Mouse (Mus musculus): Measurements from ENCODE around the gene Vamp9. TPM values are rescaled to one million over a fixed set of nuclear protein-coding genes. Genes with fewer than 3 reads are reported as not detected.

Gene Vamp9
- polyA plus RNA-seq, 1 experiment from 2014 or later, result 0.40 TPM

DNA sequence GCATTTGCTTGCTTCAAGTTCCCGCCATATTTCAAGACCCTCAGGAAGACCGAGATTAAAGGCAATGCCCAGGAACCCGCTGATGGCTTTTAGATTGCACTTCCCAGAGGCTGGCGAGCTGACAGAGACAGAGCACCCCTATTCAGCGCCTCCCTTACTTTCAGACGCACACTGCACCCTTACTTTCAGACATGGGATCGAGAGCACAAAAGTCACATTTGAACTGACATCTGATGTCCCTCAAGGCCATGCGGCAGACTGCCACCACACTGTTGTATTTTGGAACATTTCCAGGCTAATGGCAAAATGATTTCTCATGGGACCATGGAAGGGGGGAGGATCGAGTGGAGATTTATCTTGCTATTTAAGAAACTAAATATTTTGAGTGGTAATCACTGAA lies 28.5 kb upstream of the Vamp9 start:
- no peak overlapping the region for H3K4me3 ChIP-seq (ENCODE audit: low read length)
- 0 out of 2 replicates have a peak overlapping the region, but pooled peaks have one; percentile 18 for H3K4me2 ChIP-seq (ENCODE audit: low read depth, low read length)
- 47% methylated on average over 9 of the region's 9 CpGs for WGBS
- H3K27me3 ChIP-seq (ENCODE audit: control insufficient read depth, insufficient read depth, low read depth, low read length), result no peaks in the 10 kb centered on the region
- no peaks in the 10 kb centered on the region for H3K36me3 ChIP-seq (ENCODE audit: control insufficient read depth, insufficient read depth, low read length)
- ATAC-seq (ENCODE audit: low read depth), result no peak
- H3K9me3 ChIP-seq (ENCODE audit: control insufficient read depth, low read length), result no peaks in the 10 kb centered on the region; the same call in 1 of the 2 replicates
- H3K9ac ChIP-seq (ENCODE audit: low read length), result no peak overlapping the region
- H3K27ac ChIP-seq (ENCODE audit: low read length), result no peak overlapping the region
- peaks cover 3% of the 10 kb centered on the region; the same call in 1 of the 2 replicates for H3K4me1 ChIP-seq (replicated peaks; ENCODE audit: control insufficient read depth, insufficient read depth, low read length)

DNA sequence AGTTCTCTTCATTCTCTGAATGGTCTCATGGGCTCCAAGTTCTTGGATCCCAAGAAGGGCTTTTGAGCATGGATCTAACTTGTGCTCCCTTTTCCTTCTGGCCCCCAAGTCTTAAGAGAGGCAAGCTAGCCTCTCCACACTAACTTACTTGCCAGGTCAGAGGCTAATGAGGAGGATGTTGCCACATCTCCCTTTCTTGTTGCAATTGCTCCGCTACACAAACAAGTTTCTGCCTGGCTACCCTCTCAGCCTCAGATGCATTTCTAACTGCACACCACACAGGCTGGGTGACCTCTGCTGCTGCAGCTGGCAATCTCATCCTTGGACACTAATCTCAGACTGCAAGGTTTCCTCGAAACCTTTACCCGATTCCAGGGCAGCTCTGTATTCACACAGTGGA lies 23.6 kb upstream of the Vamp9 start:
- H3K27ac ChIP-seq (ENCODE audit: low read length), result no peak overlapping the region
- no peak overlapping the region for H3K9ac ChIP-seq (ENCODE audit: low read length)
- H3K4me1 ChIP-seq (replicated peaks; ENCODE audit: control insufficient read depth, insufficient read depth, low read length), result peaks cover 2% of the 10 kb centered on the region; the same call in 1 of the 2 replicates
- WGBS, result 79% methylated on average over 3 of the region's 3 CpGs
- H3K4me2 ChIP-seq (ENCODE audit: low read depth, low read length), result no peak overlapping the region
- no peak for ATAC-seq (ENCODE audit: low read depth)
- no peaks in the 10 kb centered on the region for H3K36me3 ChIP-seq (ENCODE audit: control insufficient read depth, insufficient read depth, low read length)
- no peak overlapping the region for H3K4me3 ChIP-seq (ENCODE audit: low read length)
- H3K27me3 ChIP-seq (ENCODE audit: control insufficient read depth, insufficient read depth, low read depth, low read length), result no peaks in the 10 kb centered on the region
- no peaks in the 10 kb centered on the region for H3K9me3 ChIP-seq (ENCODE audit: control insufficient read depth, low read length)

DNA sequence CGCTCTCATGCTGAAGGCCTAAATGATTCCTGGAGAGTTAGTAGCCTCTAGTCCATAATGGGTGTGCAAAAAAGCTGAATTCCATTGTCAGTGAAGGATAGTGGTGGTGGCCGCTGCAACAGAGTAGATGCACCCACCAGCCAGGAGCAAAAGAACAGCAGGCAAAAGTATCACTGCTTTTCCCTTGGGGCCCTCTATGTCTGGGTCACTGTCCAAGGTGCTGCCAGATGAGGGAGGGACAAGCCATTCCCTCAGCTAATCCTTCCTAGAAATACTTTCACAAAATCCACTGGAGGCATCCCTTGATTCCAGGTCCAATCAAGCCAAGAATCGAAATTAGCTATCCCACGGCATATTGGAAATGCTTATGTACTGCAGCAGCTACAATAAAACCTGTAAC lies 22.0 kb upstream of the Vamp9 start:
- no peak overlapping the region for H3K9ac ChIP-seq (ENCODE audit: low read length)
- no peak overlapping the region for H3K4me2 ChIP-seq (ENCODE audit: low read depth, low read length)
- H3K4me3 ChIP-seq (ENCODE audit: low read length), result no peak overlapping the region
- no peaks in the 10 kb centered on the region for H3K36me3 ChIP-seq (ENCODE audit: control insufficient read depth, insufficient read depth, low read length)
- ATAC-seq (ENCODE audit: low read depth), result no peak
- H3K27me3 ChIP-seq (ENCODE audit: control insufficient read depth, insufficient read depth, low read depth, low read length), result no peaks in the 10 kb centered on the region
- H3K27ac ChIP-seq (ENCODE audit: low read length), result no peak overlapping the region
- no peaks in the 10 kb centered on the region for H3K4me1 ChIP-seq (replicated peaks; ENCODE audit: control insufficient read depth, insufficient read depth, low read length)
- H3K9me3 ChIP-seq (ENCODE audit: control insufficient read depth, low read length), result no peaks in the 10 kb centered on the region
- 90% methylated on average over 4 of the region's 4 CpGs for WGBS

DNA sequence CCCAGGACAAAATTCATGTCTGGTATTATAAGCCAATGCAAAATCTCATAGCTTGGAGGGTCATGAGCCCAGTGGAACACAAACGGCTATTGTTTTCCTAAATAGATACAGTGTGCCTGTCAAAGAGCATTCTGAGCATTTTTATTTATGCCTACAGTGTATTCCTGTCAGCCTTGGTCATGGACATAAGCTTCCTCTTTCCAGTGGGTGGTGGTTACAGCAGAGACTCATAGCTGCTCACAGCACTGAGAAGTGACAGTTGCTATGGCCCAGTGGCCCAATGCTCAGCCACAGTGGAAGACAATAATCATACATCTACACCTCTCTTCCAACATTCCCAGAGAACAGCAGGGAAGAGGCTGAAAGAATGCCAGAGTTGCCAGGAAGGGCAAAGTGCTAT lies 18.9 kb upstream of the Vamp9 start:
- H3K4me3 ChIP-seq (ENCODE audit: low read length), result no peak overlapping the region
- WGBS, result 64% methylated on average over 1 of the region's 1 CpGs
- no peaks in the 10 kb centered on the region for H3K27me3 ChIP-seq (ENCODE audit: control insufficient read depth, insufficient read depth, low read depth, low read length)
- H3K9ac ChIP-seq (ENCODE audit: low read length), result no peak overlapping the region
- no peaks in the 10 kb centered on the region for H3K36me3 ChIP-seq (ENCODE audit: control insufficient read depth, insufficient read depth, low read length)
- H3K27ac ChIP-seq (ENCODE audit: low read length), result no peak overlapping the region
- no peaks in the 10 kb centered on the region for H3K4me1 ChIP-seq (replicated peaks; ENCODE audit: control insufficient read depth, insufficient read depth, low read length)
- no peak overlapping the region for H3K4me2 ChIP-seq (ENCODE audit: low read depth, low read length)
- ATAC-seq (ENCODE audit: low read depth), result no peak
- no peaks in the 10 kb centered on the region for H3K9me3 ChIP-seq (ENCODE audit: control insufficient read depth, low read length)

DNA sequence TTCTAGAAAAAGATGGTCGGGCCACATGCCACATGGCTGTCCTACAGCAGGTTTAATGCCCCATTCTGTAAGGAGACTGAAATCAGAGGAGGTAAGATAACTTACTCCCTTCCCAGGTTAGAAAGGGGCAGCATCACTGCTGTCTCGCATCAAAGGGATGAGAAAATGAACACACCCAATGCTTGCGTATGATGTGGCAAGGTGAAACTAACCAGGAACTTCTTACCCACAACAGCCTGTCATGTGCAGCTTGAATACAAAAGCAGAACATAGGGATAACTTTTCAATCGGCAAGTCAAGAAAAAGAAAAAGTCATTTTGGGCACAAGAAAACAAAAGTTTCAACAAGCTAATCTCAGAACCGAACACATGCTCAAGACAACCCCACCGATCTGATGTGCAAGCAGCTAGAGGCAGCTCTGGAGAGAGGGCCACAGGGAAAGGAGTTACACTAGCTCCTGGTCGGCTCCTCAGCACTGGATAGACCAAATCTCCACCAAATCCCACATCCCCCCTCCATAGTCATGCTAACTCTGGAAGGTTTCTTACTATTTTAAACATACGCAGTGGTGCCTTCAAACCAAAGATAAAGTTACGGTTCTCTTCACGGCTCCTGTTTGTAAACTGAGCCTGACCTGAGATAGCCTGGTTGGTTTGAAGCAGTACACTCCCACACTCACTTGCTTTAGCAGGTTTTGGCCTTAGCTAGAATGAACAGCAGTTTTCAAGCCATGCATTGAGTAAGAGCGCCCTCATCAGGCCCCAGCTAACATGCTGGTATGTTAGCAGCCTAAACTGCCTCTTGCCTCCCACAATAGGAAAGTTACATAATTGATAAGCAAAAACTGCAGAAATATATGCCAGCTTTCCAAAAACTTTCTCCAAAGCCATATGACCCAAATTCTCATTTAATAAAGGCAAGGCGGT lies 14.3 kb upstream of the Vamp9 start:
- ATAC-seq (ENCODE audit: low read depth), result no peak
- H3K4me1 ChIP-seq (replicated peaks; ENCODE audit: control insufficient read depth, insufficient read depth, low read length), result no peaks in the 10 kb centered on the region
- WGBS, result 51% methylated on average over 12 of the region's 12 CpGs
- no peak overlapping the region for H3K4me2 ChIP-seq (ENCODE audit: low read depth, low read length)
- H3K36me3 ChIP-seq (ENCODE audit: control insufficient read depth, insufficient read depth, low read length), result no peaks in the 10 kb centered on the region
- H3K27ac ChIP-seq (ENCODE audit: low read length), result no peak overlapping the region
- H3K27me3 ChIP-seq (ENCODE audit: control insufficient read depth, insufficient read depth, low read depth, low read length), result no peaks in the 10 kb centered on the region
- H3K4me3 ChIP-seq (ENCODE audit: low read length), result no peak overlapping the region
- H3K9me3 ChIP-seq (ENCODE audit: control insufficient read depth, low read length), result no peaks in the 10 kb centered on the region
- no peak overlapping the region for H3K9ac ChIP-seq (ENCODE audit: low read length)

DNA sequence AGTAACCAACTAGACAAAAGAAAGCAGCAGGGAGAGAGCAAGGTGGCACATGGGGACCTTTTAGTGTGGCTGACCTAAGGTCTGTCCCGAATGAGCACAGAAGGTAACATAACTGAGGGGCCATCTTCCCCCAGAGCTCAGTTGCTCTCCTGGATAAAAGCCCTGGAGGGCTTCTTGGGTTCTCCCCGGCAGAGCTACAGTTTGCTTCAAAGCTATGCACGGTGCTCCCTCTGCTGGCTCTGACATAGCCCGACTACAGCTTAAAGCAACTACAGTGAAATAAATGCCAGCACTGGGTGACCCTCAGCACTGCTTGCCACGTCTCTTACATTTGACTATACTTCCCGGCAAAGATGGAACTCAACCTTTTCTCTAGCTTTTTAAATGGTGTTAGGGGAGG lies 6.0 kb upstream of the Vamp9 start:
- no peaks in the 10 kb centered on the region for H3K4me1 ChIP-seq (replicated peaks; ENCODE audit: control insufficient read depth, insufficient read depth, low read length)
- ATAC-seq (ENCODE audit: low read depth), result peak; percentile 86
- no peaks in the 10 kb centered on the region for H3K9me3 ChIP-seq (ENCODE audit: control insufficient read depth, low read length)
- no peak overlapping the region for H3K4me3 ChIP-seq (ENCODE audit: low read length)
- no peak overlapping the region for H3K4me2 ChIP-seq (ENCODE audit: low read depth, low read length)
- no peaks in the 10 kb centered on the region for H3K36me3 ChIP-seq (ENCODE audit: control insufficient read depth, insufficient read depth, low read length)
- no peaks in the 10 kb centered on the region for H3K27me3 ChIP-seq (ENCODE audit: control insufficient read depth, insufficient read depth, low read depth, low read length)
- no peak overlapping the region for H3K27ac ChIP-seq (ENCODE audit: low read length)
- 9% methylated on average over 6 of the region's 6 CpGs for WGBS
- H3K9ac ChIP-seq (ENCODE audit: low read length), result no peak overlapping the region

DNA sequence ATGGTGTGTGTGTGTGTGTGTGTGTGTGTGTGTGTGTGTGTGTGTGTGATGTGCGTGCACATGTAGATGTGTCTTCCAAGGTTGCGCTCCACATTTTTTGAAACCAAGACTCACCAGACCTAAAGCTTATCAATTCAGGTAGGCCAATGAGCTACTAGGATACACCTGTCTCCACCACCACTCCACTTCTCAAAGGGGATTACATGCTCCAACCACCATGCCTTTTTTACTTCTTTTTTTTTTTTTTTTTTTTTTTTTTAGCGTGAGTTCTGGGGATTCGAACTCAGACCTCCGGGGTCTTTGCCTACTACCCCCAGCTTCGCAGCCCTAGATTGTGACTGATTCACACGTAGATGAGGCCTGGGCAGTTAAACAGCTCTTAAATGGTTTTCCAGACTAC lies 323 bp upstream of the Vamp9 start:
- Histone ChIP-seq H3K36me3 (ENCODE audit: control insufficient read depth, insufficient read depth, low read length) (no peaks in the 10 kb centered on the region), H3K27ac (ENCODE audit: low read length) (peak overlapping the region; percentile 91; the same call in 1 of the 2 replicates), H3K4me1 (replicated peaks; ENCODE audit: control insufficient read depth, insufficient read depth, low read length) (no peaks in the 10 kb centered on the region; the same call in 1 of the 2 replicates), H3K4me2 (ENCODE audit: low read depth, low read length) (no peak overlapping the region), H3K4me3 (ENCODE audit: low read length) (no peak overlapping the region; the same call in 1 of the 2 replicates), H3K9ac (ENCODE audit: low read length) (no peak overlapping the region), H3K27me3 (ENCODE audit: control insufficient read depth, insufficient read depth, low read depth, low read length) (no peaks in the 10 kb centered on the region), H3K9me3 (ENCODE audit: control insufficient read depth, low read length) (no peaks in the 10 kb centered on the region)
- no peak for ATAC-seq (ENCODE audit: low read depth)
- 58% methylated on average over 7 of the region's 7 CpGs for WGBS

DNA sequence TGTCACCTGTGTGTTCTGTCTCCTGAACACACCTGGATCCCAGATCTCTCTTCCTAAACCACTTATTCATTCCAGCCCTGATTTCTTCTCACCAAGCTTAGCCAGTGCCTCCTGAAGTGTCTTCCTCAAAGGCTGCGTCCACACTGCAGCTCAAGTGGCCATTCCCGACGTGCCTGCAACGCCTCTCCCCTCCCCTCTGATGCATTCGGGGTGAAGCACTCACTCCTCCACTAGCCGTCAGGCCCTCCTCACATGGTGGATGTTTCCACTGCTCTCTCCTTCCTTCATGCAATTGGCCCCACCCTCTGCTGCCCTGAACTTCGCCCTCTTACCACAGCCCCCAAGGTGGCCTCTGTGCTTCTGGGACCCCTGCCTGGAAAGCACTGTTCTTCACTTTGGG lies 9.4 kb downstream of the Vamp9 start:
- H3K27ac ChIP-seq (ENCODE audit: low read length), result no peak overlapping the region
- no peaks in the 10 kb centered on the region for H3K27me3 ChIP-seq (ENCODE audit: control insufficient read depth, insufficient read depth, low read depth, low read length)
- peaks cover 12% of the 10 kb centered on the region for H3K4me1 ChIP-seq (replicated peaks; ENCODE audit: control insufficient read depth, insufficient read depth, low read length)
- peak; percentile 85 for ATAC-seq (ENCODE audit: low read depth)
- H3K4me2 ChIP-seq (ENCODE audit: low read depth, low read length), result no peak overlapping the region
- no peaks in the 10 kb centered on the region for H3K36me3 ChIP-seq (ENCODE audit: control insufficient read depth, insufficient read depth, low read length)
- 15% methylated on average over 7 of the region's 7 CpGs for WGBS
- no peaks in the 10 kb centered on the region for H3K9me3 ChIP-seq (ENCODE audit: control insufficient read depth, low read length)
- H3K4me3 ChIP-seq (ENCODE audit: low read length), result no peak overlapping the region
- H3K9ac ChIP-seq (ENCODE audit: low read length), result peak overlapping the region; percentile 24; the same call in 1 of the 2 replicates

DNA sequence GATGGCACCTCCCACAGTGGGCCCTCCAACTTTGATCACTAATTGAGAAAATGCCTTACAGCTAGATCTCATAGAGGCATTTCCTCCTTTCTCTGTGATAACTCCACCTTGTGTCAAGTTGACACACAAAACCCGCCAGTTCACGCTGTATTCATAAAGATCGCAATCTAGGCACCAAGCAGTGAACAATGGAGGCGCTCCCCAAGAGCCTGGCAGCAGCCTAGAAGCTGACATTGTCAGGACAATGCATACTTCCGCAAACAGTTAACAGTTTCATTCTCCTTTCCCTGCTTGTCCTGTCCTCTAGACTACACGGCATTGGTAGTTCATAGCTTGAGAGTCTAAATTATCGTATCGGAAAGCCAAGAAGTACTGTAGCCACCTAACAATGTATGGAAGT lies 16.0 kb downstream of the Vamp9 start:
- WGBS, result 77% methylated on average over 8 of the region's 8 CpGs

More for the DNA sequence above, 16.0 kb downstream of the Vamp9 start:
- Histone ChIP-seq H3K9ac (ENCODE audit: low read length) (no peak overlapping the region), H3K27me3 (ENCODE audit: control insufficient read depth, insufficient read depth, low read depth, low read length) (no peaks in the 10 kb centered on the region), H3K36me3 (ENCODE audit: control insufficient read depth, insufficient read depth, low read length) (no peaks in the 10 kb centered on the region), H3K4me2 (ENCODE audit: low read depth, low read length) (no peak overlapping the region), H3K4me1 (replicated peaks; ENCODE audit: control insufficient read depth, insufficient read depth, low read length) (no peaks in the 10 kb centered on the region), H3K4me3 (ENCODE audit: low read length) (no peak overlapping the region), H3K27ac (ENCODE audit: low read length) (no peak overlapping the region), H3K9me3 (ENCODE audit: control insufficient read depth, low read length) (no peaks in the 10 kb centered on the region)
- no peak for ATAC-seq (ENCODE audit: low read depth)
